Mouse (Mus musculus): ENCODE results near the gene Vmn1r192.
"Not testable (repeated sequence)": the region's sequence is repeated elsewhere in the genome, so short reads cannot be mapped to it uniquely, and the experiment has no call there.

Gene Vmn1r192

DNA sequence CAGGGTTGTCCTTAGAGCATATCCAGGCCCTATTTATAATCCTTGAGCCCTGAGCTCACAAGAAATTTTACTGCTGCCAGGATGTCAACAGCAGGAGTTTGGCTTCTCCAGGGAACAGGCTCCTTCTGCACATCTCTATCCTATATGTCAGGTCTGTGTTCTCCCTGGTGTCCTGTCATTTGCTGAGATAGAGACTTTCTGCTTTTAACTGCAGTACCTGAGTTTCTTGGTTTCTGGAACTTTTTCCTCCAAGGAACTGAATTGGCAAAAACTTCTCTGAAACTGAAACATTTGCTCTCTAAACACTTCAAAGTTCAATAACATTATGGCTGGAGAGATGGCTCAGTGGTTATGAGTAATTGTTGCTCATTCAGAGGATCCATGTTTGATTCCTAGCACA lies at the start of gene Vmn1r192:
Gene Vmn1r192 (minus strand): TSS at position 101 of the 400 bp plus-strand sequence.
- DNase-seq (ENCODE audit: low read depth, low spot score) = no peak

DNA sequence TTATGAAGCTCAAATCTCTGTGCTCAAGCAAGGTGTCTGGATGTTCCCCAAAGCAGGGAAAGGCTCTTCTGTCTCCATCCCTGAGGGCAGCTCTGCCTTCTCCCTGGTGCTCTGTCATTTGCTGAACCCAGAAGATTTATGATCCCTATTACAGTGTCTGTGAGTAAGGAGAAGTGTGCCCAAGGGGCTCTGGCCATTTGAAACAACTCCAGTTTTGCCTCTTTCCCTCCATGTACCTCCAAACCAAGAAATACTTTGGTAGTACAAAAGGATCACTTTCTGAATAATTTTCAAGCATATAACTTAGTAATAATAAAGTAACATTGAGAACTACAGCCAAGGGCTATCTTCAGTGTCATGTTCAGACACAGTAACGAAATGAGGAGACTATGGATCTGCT lies 32.1 kb upstream of the Vmn1r192 start, which contains the start of gene Vmn1r193:
Gene Vmn1r193 (minus strand): TSS at position 101 of the 400 bp plus-strand sequence.
- not testable (repeated sequence) for DNase-seq (ENCODE audit: low read depth, low spot score)

DNA sequence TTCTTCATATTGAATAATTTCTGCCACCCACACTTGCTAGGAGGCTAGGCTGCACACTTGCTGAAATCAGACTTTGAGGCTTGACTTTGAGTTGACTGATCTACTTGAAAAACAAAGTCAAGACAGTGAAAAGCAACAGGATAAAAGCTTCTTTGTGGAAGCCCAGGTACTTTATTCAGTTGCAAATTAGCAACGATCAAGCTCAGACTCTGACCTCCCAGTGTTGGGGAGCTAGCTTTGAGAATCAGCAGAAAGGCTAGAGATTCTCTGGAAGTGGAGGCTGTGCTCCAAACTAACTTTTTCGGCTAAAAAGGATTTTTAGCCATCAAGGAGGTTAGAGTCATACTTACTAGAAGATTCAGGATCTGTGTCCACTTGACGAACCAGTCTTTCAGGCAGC lies 1.8 kb upstream of the Vmn1r192 start:
- DNase-seq (ENCODE audit: low read depth, low spot score) = peak; percentile 75

GRCm38 (mm10) chr13:22190385-22190784 lies 556 bp downstream of the Vmn1r192 start:
- no peak for DNase-seq (ENCODE audit: low read depth, low spot score)

GRCm38 (mm10) chr13:22189313-22189712 lies 1.6 kb downstream of the Vmn1r192 start:
- no peak for DNase-seq (ENCODE audit: low read depth, low spot score)

DNA sequence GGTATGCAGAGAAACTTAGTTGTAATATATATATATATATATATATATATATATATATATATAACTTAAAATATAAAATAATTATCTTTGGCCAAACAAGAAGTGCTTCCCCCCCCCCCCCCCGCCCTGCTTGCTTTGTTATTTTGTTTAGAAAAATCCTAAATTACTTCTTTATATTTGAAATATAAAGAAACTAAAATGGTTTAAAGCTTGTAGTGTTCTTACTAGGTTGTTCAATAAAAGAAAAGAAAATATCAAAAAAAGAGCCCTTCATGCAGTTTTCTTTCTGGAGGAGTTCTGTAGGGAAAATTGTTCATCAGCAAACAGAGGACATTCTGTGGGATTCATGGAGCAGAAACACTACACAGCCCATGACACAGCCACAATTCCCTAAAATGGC lies 7.1 kb downstream of the Vmn1r192 start, which contains the start of gene Vmn1r191:
Gene Vmn1r191 (minus strand): TSS at position 101 of the 400 bp plus-strand sequence.
- DNase-seq (ENCODE audit: low read depth, low spot score) = no peak

DNA sequence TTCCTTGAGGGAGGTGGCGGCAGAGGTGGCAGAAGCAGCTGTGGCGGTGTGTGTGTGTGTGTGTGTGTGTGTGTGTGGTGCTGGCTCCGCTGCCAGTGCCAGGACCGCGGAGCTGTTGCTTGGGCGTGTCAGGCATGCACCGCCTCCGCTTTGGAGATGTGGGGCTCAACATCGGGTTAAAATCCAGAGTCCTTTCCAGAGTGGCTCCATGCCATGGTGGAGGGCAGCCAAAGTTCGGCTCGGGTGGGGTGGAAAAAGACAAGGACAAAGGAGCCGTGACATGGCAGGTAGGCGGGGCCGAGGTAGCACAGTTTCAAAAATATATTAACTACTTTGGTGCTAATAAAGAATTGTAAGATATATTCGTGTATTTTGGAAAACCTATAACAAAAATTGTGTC lies 22.5 kb downstream of the Vmn1r192 start:
- DNase-seq (ENCODE audit: low read depth, low spot score) = peak; percentile 15

- DNase-seq (ENCODE audit: low read depth, low spot score) = not testable (repeated sequence)
These were observed 54.2 kb downstream of the Vmn1r192 start for GRCm38 (mm10) chr13:22136495-22137293.

Data from R1 (cell line).